Mouse (Mus musculus) liver, adult 2 months (tissue): ENCODE data around the gene Atp6v1g2.

Experiments used
- CTCF ChIP-seq: fragments of 200-500 bp; IDR thresholded peaks from 2 replicates; pipeline ENCODE4 v1.5.1; 2011; ENCODE audit warnings: low read depth, low read length, control low read depth
- POLR2A ChIP-seq: fragments of 200-500 bp; IDR thresholded peaks from 2 replicates; pipeline ENCODE4 v1.6.1; 2011; ENCODE audit warnings: low read length, control low read depth; ENCODE audit not compliant: insufficient read depth; ENCODE audit errors: extremely low read depth

DNA sequence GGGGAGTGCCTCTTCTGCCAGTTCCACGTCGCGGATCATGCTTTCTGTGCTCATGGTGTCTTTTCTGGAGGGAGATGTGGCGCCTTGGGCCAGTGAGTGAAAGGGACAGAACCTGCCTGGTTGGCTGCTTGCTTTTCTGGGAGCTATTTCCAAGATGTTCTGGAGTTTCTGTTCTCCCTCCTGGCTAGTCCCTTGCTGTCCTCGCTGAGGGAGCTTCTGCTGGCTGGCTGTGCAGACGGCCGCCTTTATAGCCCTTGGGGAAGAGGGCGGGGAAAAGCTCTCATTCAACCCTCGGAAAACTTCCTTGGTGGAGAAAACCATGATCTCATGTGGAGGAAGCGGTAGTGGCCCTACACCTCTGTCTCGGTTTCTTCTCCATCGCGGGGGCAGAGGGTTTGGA is 31.7 kb upstream of the Atp6v1g2 start, which contains the start of gene Tnf:
- 0 out of 2 replicates have a peak, but pooled peaks have one; percentile 22 for TF ChIP-seq POLR2A
- no peak for TF ChIP-seq CTCF
